Mouse (Mus musculus): Measurements from ENCODE around the gene Tmem132c.

GRCm38 (mm10) chr5:127262136-127262535, 20.5 kb downstream of the Tmem132c start:
- TF ChIP-seq USF1 (IDR thresholded peaks at IDR 0.05; ENCODE audit: low read depth) (no peak), CTCF (IDR thresholded peaks at IDR 0.05; ENCODE audit: control insufficient read depth, insufficient read depth, insufficient read length) (no peak), MYOG (IDR thresholded peaks at IDR 0.05; ENCODE audit: control insufficient read depth, extremely low read depth, insufficient read length) (no peak), FOSL1 (IDR thresholded peaks at IDR 0.05; ENCODE audit: insufficient read depth, low read length, poor library complexity, severe bottlenecking) (no peak), MAX (IDR thresholded peaks at IDR 0.05) (no peak), CEBPB (IDR thresholded peaks at IDR 0.05; ENCODE audit: low read depth) (no peak)
